Mouse (Mus musculus) large intestine, adult 2 months (tissue): ENCODE data around the gene Plp2. TPM values are rescaled to one million over a fixed set of nuclear protein-coding genes. Genes with fewer than 3 reads are reported as not detected.

Experiments used
- polyA plus RNA-seq: library from polyadenylated mRNA; depleted of rRNA; stranded (reverse); fragments of >200 nt; gene quantifications from 2 replicates; pipeline ENCODE4 v1.2.3, GENCODE M21; 2012; rRNA removed

The Plp2 gene
- polyA plus RNA-seq, 1 experiment: 316 TPM

Other genes starting within 250 kb of the Plp2 start
- 0.53 and 0.69 TPM in 2 replicates for gene Foxp3, start 97.7 kb downstream of the Plp2 start, polyA plus RNA-seq
- 0.60 and 1.8 TPM in 2 replicates for gene Ppp1r3f, start 97.1 kb downstream of the Plp2 start, polyA plus RNA-seq
- 13.0 TPM in 2 replicates for gene Ccdc22, start 65.9 kb downstream of the Plp2 start, polyA plus RNA-seq
- gene Cacna1f, start 64.3 kb downstream of the Plp2 start, polyA plus RNA-seq: 0.01 TPM in 2 replicates
- gene Syp, start 32.9 kb downstream of the Plp2 start, polyA plus RNA-seq: 4.3 and 5.5 TPM in 2 replicates
- gene Prickle3, start 14.1 kb downstream of the Plp2 start, polyA plus RNA-seq: 7.1 and 10.6 TPM in 2 replicates
- gene Magix, start 9.9 kb upstream of the Plp2 start, polyA plus RNA-seq: 1.0 and 1.1 TPM in 2 replicates
- gene Gpkow, start 25.7 kb upstream of the Plp2 start, polyA plus RNA-seq: 5.3 and 7.4 TPM in 2 replicates
- gene Wdr45, start 42.9 kb upstream of the Plp2 start, polyA plus RNA-seq: 27.0 and 38.0 TPM in 2 replicates
- 0.10 TPM in 1 of 2 replicates, not detected in the other for gene Gm45208, start 50.9 kb upstream of the Plp2 start, polyA plus RNA-seq
- gene Praf2, start 57.0 kb upstream of the Plp2 start, polyA plus RNA-seq: 28.5 and 28.9 TPM in 2 replicates
- gene Ccdc120, start 79.5 kb upstream of the Plp2 start, polyA plus RNA-seq: 10.2 and 20.5 TPM in 2 replicates
- gene Tfe3, start 91.2 kb upstream of the Plp2 start, polyA plus RNA-seq: 12.4 and 17.6 TPM in 2 replicates
- 19.5 and 33.3 TPM in 2 replicates for gene Gripap1, start 118.4 kb upstream of the Plp2 start, polyA plus RNA-seq
- 1.0 and 1.2 TPM in 2 replicates for gene Kcnd1, start 150.9 kb upstream of the Plp2 start, polyA plus RNA-seq
- 31.4 and 35.7 TPM in 2 replicates for gene Otud5, start 170.0 kb upstream of the Plp2 start, polyA plus RNA-seq
- 13.4 and 13.8 TPM in 2 replicates for gene Pim2, start 206.9 kb upstream of the Plp2 start, polyA plus RNA-seq
- 118 and 125 TPM in 2 replicates for gene Slc35a2, start 212.6 kb upstream of the Plp2 start, polyA plus RNA-seq
- 38.8 and 48.6 TPM in 2 replicates for gene Pqbp1, start 227.9 kb upstream of the Plp2 start, polyA plus RNA-seq
- 38.0 and 40.1 TPM in 2 replicates for gene Timm17b, start 228.0 kb upstream of the Plp2 start, polyA plus RNA-seq
- not detected in 2 replicates for gene Gm10491, start 236.4 kb upstream of the Plp2 start, polyA plus RNA-seq
- gene Gm10490, start 238.2 kb upstream of the Plp2 start, polyA plus RNA-seq: not detected in 2 replicates
- gene Pcsk1n, start 248.4 kb upstream of the Plp2 start, polyA plus RNA-seq: 4.3 and 6.0 TPM in 2 replicates